Mouse (Mus musculus) layer of hippocampus, postnatal 10 days (tissue): ENCODE measurements at regions not wholly inside any gene's neighbourhood (a gene's known extent, or its start where the extent isn't known, plus 50 kb on each side); places are given as distances from the start of the nearest gene placed in this dataset.

Experiments
- DNase-seq, 2 experiments: peaks; one replicate each; pipeline ENCODE4 v3.0.0; 2021; ENCODE audit warnings: low spot score in 2 of 2

GRCm38 (mm10) chr11:112197620-112198268 is 584.3 kb upstream of the Sox9 start:
- no peak for DNase-seq

- DNase-seq = no peak
Measured at GRCm38 (mm10) chr11:112204561-112204960, 577.5 kb upstream of the Sox9 start.

- DNase-seq = peak; percentile 46 to 67
Measured at GRCm38 (mm10) chr11:112209414-112209813, 572.6 kb upstream of the Sox9 start.

GRCm38 (mm10) chr11:112219046-112219720 is 562.8 kb upstream of the Sox9 start:
- no peak for DNase-seq

GRCm38 (mm10) chr11:112234492-112235116 is 547.4 kb upstream of the Sox9 start:
- no peak for DNase-seq

- DNase-seq = no peak
Measured at GRCm38 (mm10) chr11:112238960-112239884, 542.8 kb upstream of the Sox9 start.

GRCm38 (mm10) chr11:112252548-112252947 is 529.5 kb upstream of the Sox9 start:
- no peak for DNase-seq

GRCm38 (mm10) chr11:112253061-112253460 is 529.0 kb upstream of the Sox9 start:
- no peak for DNase-seq

- DNase-seq = no peak
Measured at GRCm38 (mm10) chr11:112256326-112256725, 525.7 kb upstream of the Sox9 start.

GRCm38 (mm10) chr11:112264077-112264476 is 517.9 kb upstream of the Sox9 start:
- peak in 1 of 2 experiments; percentile 12 for DNase-seq

GRCm38 (mm10) chr11:112270911-112271310 is 511.1 kb upstream of the Sox9 start:
- no peak for DNase-seq

- DNase-seq = no peak
Measured at GRCm38 (mm10) chr11:112278566-112278965, 503.5 kb upstream of the Sox9 start.

GRCm38 (mm10) chr11:112282911-112283310 is 499.1 kb upstream of the Sox9 start:
- DNase-seq = no peak

- DNase-seq = peak; percentile 4 to 12
Measured at GRCm38 (mm10) chr11:112298901-112299341, 483.1 kb upstream of the Sox9 start.

GRCm38 (mm10) chr11:112303091-112303490 is 478.9 kb upstream of the Sox9 start:
- DNase-seq = no peak

- DNase-seq = no peak
Measured at GRCm38 (mm10) chr11:112325850-112326249, 456.2 kb upstream of the Sox9 start.

GRCm38 (mm10) chr11:112327606-112328005 is 454.4 kb upstream of the Sox9 start:
- no peak for DNase-seq

- DNase-seq = no peak
Measured at GRCm38 (mm10) chr11:112345133-112345532, 436.9 kb upstream of the Sox9 start.

GRCm38 (mm10) chr11:112345586-112345985 is 436.4 kb upstream of the Sox9 start:
- no peak for DNase-seq

- no peak for DNase-seq
Measured at GRCm38 (mm10) chr11:112346089-112346488, 435.9 kb upstream of the Sox9 start.

GRCm38 (mm10) chr11:112346532-112346931 is 435.5 kb upstream of the Sox9 start:
- DNase-seq = no peak
